Mouse (Mus musculus) ES-Bruce4 (cell line): Measurements from ENCODE around the gene Slc16a11.

ENCODE experiments used
- CTCF ChIP-seq: IDR thresholded peaks from one replicate; pipeline ENCODE4 v1.8.1; 2011; ENCODE audit warnings: low read depth, low read length
- POLR2A ChIP-seq: IDR thresholded peaks from one replicate; pipeline ENCODE4 v1.8.1; 2011; ENCODE audit warnings: low read length; ENCODE audit not compliant: insufficient read depth

DNA sequence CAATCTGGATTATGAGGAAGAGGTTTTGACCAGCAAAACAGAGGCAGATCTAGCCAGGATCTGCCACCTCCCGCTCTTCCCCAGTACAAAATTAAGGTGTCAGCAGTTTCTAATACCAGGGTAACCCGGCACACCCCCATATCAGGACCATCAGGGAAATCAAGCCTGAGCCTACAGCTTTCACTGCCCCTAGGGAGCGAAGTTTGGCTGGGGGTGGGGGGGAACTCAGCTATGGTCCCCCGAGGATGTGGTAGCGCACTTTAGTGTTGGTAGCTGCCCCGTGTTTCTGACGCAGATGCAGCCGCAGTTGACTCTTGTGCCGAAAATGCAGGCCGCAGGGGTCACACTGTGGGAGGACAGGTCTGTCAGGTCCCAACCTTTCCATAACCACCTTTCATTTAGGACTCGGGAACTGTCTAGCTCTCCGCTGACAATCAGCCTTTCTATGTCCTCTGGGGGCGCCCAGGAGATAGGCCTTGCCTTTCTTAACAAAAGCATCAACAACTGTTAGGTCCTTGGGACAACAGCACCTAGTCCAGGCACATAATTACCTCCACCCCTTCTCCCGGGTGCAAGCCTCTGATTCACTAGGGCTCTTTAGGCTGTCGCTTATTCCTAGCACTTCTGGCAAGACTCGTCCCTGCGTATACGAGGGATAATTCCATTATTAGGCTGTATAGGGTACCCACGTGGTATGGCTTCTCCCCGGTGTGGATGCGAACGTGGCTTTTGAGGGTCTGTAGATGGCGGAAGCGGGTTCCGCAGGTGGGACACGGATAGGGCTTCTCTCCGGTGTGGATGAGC lies 13.4 kb downstream of the Slc16a11 start:
- no peak for TF ChIP-seq CTCF
- TF ChIP-seq POLR2A, result no peak
